Mouse (Mus musculus): Measurements from ENCODE around the gene Ddx42. TPM values are rescaled to one million over a fixed set of nuclear protein-coding genes. Genes with fewer than 3 reads are reported as not detected.

The Ddx42 gene
- total RNA-seq, 4 experiments from 2014 or later: 22.8 to 26.9 (median 24.4) TPM

DNA sequence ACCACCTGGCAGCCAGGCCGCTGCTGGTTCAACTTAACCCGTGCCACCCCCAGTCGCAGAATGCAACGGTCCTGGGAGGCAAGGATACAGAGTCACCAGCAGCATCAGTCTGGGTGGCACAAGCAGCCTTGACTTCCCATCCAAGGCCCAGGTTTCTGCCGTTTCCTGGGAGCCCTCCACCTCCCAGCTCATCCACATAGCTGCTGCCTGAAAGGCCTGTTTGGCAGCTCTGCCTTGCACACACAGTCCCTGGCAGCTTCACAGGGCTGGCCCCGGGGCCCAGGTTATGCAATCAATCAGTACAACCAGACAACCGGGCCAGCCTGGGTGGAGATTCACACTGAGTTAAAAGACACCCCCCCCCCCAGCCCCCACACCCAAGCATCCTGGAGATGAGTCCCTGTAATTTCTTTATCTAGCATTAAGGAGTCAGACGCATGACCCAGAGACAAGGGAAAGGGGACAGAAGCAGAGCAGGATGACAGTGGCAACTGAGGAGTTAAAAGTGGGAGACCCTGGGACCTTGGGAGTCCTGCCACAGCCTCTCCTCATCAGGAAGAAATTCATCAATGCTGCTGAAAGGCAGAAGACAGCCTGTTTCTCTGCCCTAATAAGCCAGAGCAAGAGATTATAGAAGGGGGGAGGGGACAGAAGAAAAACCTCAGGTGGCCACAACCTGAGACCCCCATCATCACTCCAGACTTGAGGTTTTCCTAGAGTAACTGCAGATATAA lies 51.8 kb downstream of the Ddx42 start:
- peak; percentile 91 to 93 for DNase-seq (ENCODE audit: low spot score in 2 of 2)

GRCm38 (mm10) chr11:106269060-106269431 lies 52.3 kb downstream of the Ddx42 start:
- DNase-seq (ENCODE audit: low spot score in 2 of 2): no peak

- no peak for DNase-seq (ENCODE audit: low spot score in 2 of 2)
These were observed 54.5 kb downstream of the Ddx42 start for GRCm38 (mm10) chr11:106271131-106271793.

GRCm38 (mm10) chr11:106271794-106272643 lies 55.3 kb downstream of the Ddx42 start:
- DNase-seq (ENCODE audit: low spot score in 2 of 2): no peak

DNA sequence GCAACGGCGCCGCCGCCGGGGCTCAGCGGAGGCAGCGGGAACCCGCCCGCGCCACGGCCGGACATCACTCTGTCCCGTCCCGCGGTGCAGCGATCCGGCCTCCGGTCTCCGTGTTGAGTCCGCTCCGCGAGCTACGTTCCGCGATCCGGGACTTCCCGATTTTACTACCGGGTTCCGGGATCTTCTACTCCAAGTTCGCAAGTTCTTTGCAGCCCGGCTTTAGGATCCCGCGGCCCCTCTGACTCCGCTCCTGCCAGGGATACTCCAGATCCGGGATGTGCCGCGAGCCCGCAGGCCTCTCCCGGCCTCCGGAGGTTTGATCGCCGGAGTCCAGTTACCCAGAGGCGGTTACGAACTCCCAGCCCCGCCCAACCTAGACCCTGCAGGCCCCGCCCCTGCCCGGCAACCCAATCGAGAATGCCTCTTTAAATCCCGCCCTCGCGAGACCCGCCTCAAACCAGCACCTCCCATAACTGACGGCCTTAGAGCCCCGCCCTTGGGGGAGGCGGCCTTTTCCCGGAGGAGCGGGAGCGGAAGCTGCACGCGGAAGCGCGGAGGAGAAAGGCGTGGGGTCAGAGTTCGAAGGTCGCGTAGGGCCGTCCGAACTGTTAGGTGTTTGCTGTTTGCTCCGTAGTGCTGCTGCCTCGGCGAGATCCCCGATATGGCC lies 56.1 kb downstream of the Ddx42 start, which contains the start of gene Smarcd2:
Gene Smarcd2, minus strand, starts transcription at position 329 of the 667 bp plus-strand sequence.
- peak; percentile 99 for DNase-seq (ENCODE audit: low spot score in 2 of 2)

GRCm38 (mm10) chr11:106273311-106273684 lies 56.6 kb downstream of the Ddx42 start:
- no peak for DNase-seq (ENCODE audit: low spot score in 2 of 2)

GRCm38 (mm10) chr11:106273811-106274210 lies 57.1 kb downstream of the Ddx42 start:
- DNase-seq (ENCODE audit: low spot score in 2 of 2): no peak

GRCm38 (mm10) chr11:106274374-106274773 lies 57.6 kb downstream of the Ddx42 start:
- DNase-seq (ENCODE audit: low spot score in 2 of 2): no peak

- no peak for DNase-seq (ENCODE audit: low spot score in 2 of 2)
These were observed 58.3 kb downstream of the Ddx42 start for GRCm38 (mm10) chr11:106274971-106275411.

- DNase-seq (ENCODE audit: low spot score in 2 of 2): peak; percentile 85 to 89
These were observed 59.7 kb downstream of the Ddx42 start, which contains the start of gene Tcam1 for GRCm38 (mm10) chr11:106276454-106276853. Gene Tcam1 (plus strand): TSS chr11:106276672.

- DNase-seq (ENCODE audit: low spot score in 2 of 2): no peak
These were observed 65.7 kb downstream of the Ddx42 start for GRCm38 (mm10) chr11:106282452-106282851.

GRCm38 (mm10) chr11:106283371-106283770 lies 66.6 kb downstream of the Ddx42 start:
- DNase-seq (ENCODE audit: low spot score in 2 of 2): no peak

DNA sequence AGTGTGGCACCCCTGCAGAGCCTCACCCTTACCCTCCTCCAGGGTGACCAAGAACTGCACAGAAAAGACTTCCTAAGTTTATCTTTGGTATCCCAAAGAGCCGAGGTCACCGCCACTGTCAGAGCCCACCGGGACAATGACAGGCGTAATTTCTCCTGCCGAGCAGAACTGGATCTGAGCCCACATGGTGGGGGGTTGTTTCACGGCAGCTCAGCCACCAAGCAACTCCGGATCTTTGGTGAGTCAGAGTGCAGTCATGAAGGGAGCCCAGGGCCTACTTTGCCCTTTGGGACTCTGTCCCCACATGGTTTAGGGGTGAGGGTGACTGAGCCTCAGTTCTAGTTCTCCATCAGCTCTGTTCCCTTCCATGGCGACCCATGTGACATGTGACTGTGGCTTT lies 67.4 kb downstream of the Ddx42 start:
- no peak for DNase-seq (ENCODE audit: low spot score in 2 of 2)

GRCm38 (mm10) chr11:106286206-106286605 lies 69.5 kb downstream of the Ddx42 start:
- DNase-seq (ENCODE audit: low spot score in 2 of 2): no peak

- no peak for DNase-seq (ENCODE audit: low spot score in 2 of 2)
These were observed 70.3 kb downstream of the Ddx42 start for GRCm38 (mm10) chr11:106286987-106287386.

DNA sequence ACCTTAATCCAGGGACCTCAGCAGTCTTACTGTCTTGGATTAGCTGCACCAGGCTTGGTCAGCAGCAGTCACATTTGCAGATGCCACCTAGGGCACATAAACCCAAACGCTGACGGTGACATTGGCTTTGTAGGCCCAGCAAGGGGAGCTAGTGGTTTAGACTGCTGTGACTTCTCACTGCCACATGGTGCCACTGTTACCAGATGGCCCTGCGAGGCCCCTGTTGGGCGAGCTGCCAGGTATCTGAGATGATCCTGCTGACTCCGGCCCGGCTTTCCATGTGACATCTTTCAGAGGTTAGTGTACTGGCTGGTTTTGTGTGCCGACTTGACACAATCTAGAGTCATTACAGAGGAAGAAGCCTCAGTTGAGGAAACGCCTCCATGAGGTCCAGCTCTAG lies 72.6 kb downstream of the Ddx42 start:
- DNase-seq (ENCODE audit: low spot score in 2 of 2): peak in 1 of 2 experiments; percentile 71

DNA sequence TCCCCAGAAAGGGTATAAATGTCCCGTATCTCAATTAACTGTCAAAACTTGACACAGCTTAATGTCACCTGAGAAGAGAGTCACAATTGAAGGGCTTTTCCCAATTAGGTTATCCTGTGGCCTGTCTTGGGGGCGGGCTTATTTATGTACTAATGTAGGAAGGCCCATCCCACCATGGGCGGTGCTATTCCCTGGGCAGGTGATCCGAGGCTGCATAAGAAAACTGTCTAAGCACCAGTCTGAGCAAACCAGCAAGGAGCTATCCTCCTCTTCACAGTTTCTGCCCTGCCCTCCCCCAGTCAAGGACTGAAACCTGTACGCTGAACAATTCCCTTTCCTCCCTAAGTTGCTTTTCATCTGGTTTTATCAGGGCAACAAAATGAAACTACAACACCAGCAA lies 73.7 kb downstream of the Ddx42 start:
- DNase-seq (ENCODE audit: low spot score in 2 of 2): no peak

- DNase-seq (ENCODE audit: low spot score in 2 of 2): no peak
These were observed 75.1 kb downstream of the Ddx42 start for GRCm38 (mm10) chr11:106291861-106292260.

Measured in gastrocnemius, adult 8-10 months (tissue).